9 mouse cellular contexts compared by ENCODE assay signal in the genomic region with DNA sequence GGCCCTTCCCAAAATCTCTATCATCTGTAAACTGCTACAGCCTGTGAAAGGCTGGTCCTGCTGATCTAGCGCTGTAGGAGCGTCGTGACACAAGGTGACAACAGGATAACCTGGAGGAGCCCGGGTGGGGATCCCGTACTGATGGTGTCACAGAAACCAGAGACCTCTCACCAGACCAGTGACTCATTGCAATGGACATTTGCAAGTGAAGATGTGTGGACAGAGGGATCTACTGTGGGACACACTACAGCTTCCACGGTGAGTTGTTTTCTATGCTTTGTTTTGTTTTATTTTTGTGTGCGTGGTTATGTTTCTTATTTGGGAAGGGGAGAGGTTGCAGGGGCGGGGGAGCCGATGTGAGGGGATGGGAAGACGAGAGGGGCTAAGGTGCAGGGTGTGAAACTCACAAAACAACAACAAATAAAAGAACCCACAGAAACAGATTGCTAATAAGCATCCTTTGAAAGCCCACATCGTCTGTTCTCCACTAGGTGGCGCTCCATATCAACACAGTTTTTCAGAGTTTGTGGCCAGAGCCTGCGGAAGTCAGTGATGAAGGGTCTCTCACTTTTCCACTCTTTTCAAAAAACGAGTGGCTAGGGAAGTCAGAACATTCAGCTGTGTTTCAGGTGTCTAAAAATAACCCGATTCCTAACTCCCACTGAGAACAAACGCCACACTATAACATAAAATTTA.
A peak's percentile ranks its signal among the peaks of the same experiment; 100 is the strongest.
DNase-seq lines count a peak whose midpoint lies in the region; ATAC-seq lines count a peak whose summit lies in the region.
"Had no signal": no experiment of that assay in that cellular context is flagged by ENCODE, and none has a peak within 500 bp of the region (broad histone marks: within the 10 kb centered on the region; RNA-seq: fewer than 3 reads in every experiment).

No protein-coding gene starts in this region.

- no peaks in the 10 kb centered on the region for H3K9me3 ChIP-seq in hindbrain, embryonic 11.5 days (ENCODE audit: control insufficient read depth, low read length)

- ATAC-seq in hindbrain, embryonic 11.5 days (ENCODE audit: low FRiP score), result peak; percentile 45; the same call in 1 of the 2 replicates

- 44% methylated on average over 16 of the region's 16 CpGs for WGBS in hindbrain, embryonic 11.5 days

- H3K4me3 ChIP-seq in hindbrain, embryonic 11.5 days (ENCODE audit: low read depth, low read length), result no peak overlapping the region
- H3K4me3 ChIP-seq: myocyte had no signal

- no peak overlapping the region for H3K9ac ChIP-seq in hindbrain, embryonic 11.5 days (ENCODE audit: low read depth, low read length)

- no peaks in the 10 kb centered on the region for H3K4me1 ChIP-seq in hindbrain, embryonic 11.5 days (replicated peaks; ENCODE audit: control insufficient read depth, insufficient read depth, low read length)

- DNase-seq in ovary, postnatal 14 days (ENCODE audit: low spot score), result peak; percentile 48
- no peak for DNase-seq in ovary, postnatal 10 days (ENCODE audit: low spot score)
- DNase-seq in adrenal gland, adult (ENCODE audit: inconsistent age in 2 of 2, low spot score in 1 of 2), result peak; percentile 5 to 67
- peak; percentile 86 for DNase-seq in embryo, embryonic 10 days (ENCODE audit: low spot score)
- DNase-seq in hindbrain, embryonic 11.5 days (ENCODE audit: low spot score), result peak; percentile 82
- peak; percentile 21 to 47 for DNase-seq in left cerebral cortex, postnatal 36 days (ENCODE audit: low spot score in 2 of 2)
- peak; percentile 51 for DNase-seq in retina, postnatal 7 days (ENCODE audit: low read depth, low spot score)
- no peak for DNase-seq in spleen, adult 12 weeks (ENCODE audit: low spot score)

- H3K27me3 ChIP-seq in hindbrain, embryonic 11.5 days (ENCODE audit: control insufficient read depth, insufficient read depth, low read length), result no peaks in the 10 kb centered on the region

- H3K4me2 ChIP-seq in hindbrain, embryonic 11.5 days (replicated peaks; ENCODE audit: low read depth, low read length), result no peak overlapping the region

- no peaks in the 10 kb centered on the region for H3K36me3 ChIP-seq in hindbrain, embryonic 11.5 days (ENCODE audit: control insufficient read depth, insufficient read depth, low read length)

- no peak overlapping the region for H3K27ac ChIP-seq in hindbrain, embryonic 11.5 days (ENCODE audit: low read depth, low read length)

- intact Hi-C loops in left cerebral cortex, postnatal 36 days (cut with DNase I), result loop anchor here (2.0 to 10.0 kb wide), 3 partner anchors 418 to 942 kb away; partner anchors contain the start of gene Sorcs1

Comparison
In these comparisons a context has a peak if more than half of its experiments do, and no peak if none do; other contexts are left out.
1. DNase-seq: peak in ovary, postnatal 14 days (single experiment), adrenal gland, adult (2 of 2), embryo, embryonic 10 days (single experiment), hindbrain, embryonic 11.5 days (single experiment), left cerebral cortex, postnatal 36 days (2 of 2) and retina, postnatal 7 days (single experiment); none in ovary, postnatal 10 days (single experiment) and spleen, adult 12 weeks (single experiment).